Mouse (Mus musculus): ENCODE measurements around the gene Slco2a1. TPM values are rescaled to one million over a fixed set of nuclear protein-coding genes. Genes with fewer than 3 reads are reported as not detected.

Gene Slco2a1
- total and polyA plus RNA-seq, 3 experiments, result 3.6 to 4.8 (median 4.7) TPM

DNA sequence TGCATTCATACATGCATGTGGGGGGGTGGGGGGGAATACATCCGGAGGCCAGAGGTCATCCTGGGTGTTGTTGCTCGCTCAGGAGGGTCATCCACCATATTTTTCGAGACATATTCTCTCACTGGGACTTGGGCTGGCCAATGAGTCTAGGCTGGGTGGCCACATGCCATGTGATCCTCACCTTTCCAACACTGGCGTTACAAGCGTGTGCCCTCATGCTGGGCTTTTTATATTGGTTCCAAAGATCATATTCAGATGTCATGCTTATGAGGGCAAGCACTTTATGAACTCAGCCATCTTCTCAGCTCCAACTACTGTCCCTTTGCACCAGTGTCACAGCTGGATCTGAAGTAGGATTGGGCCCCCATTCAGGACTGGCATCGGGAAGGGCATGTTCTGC lies 75.1 kb downstream of the Slco2a1 start:
- Histone ChIP-seq H3K27me3 (ENCODE audit: control insufficient read depth, insufficient read depth, low read length) (no peaks in the 10 kb centered on the region), H3K4me3 (no peak overlapping the region), H3K27ac (no peak overlapping the region), H3K36me3 (ENCODE audit: control insufficient read depth, insufficient read depth, low read length) (no peaks in the 10 kb centered on the region), H3K9ac (ENCODE audit: low read depth, low read length) (no peak overlapping the region), H3K79me2 (replicated peaks; ENCODE audit: control insufficient read depth, insufficient read depth, low read length) (no peaks in the 10 kb centered on the region), H3K4me1 (ENCODE audit: control insufficient read depth, insufficient read depth, low read length) (no peaks in the 10 kb centered on the region)
- WGBS, result 91% methylated on average over 6 of the region's 6 CpGs
- intact Hi-C loops (cut with DNase I), result no loop called here
- no peak for DNase-seq
- TF ChIP-seq EP300 (IDR thresholded peaks at IDR 0.05; ENCODE audit: insufficient read depth, low read depth, low read length) (no peak), POLR2A (IDR thresholded peaks at IDR 0.05; ENCODE audit: insufficient read depth, low read depth, low read length) (no peak), CTCF (IDR thresholded peaks at IDR 0.05) (no peak)

DNA sequence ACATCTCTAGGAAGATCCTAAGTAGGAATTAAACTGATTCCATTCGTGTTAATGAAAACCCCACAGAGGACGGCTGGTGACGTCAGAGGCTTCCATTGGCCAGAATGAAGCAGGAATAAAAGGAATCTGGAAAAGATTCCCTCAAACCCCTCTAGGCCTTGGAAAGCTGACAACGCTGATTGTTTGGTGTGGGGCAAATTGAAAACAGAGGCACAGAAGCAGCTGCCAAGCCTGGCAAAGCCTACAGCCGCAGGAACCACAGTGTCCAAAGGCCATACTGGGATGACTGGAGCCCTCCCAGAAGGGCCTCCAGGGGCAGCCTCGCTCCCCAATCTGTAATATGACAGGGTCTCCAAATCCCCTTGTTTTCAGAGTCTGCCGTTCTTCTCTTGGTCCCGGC lies 78.3 kb downstream of the Slco2a1 start:
- Histone ChIP-seq H3K4me1 (ENCODE audit: control insufficient read depth, insufficient read depth, low read length) (no peaks in the 10 kb centered on the region), H3K9ac (ENCODE audit: low read depth, low read length) (no peak overlapping the region), H3K36me3 (ENCODE audit: control insufficient read depth, insufficient read depth, low read length) (no peaks in the 10 kb centered on the region), H3K27ac (no peak overlapping the region), H3K27me3 (ENCODE audit: control insufficient read depth, insufficient read depth, low read length) (no peaks in the 10 kb centered on the region), H3K79me2 (replicated peaks; ENCODE audit: control insufficient read depth, insufficient read depth, low read length) (no peaks in the 10 kb centered on the region), H3K4me3 (no peak overlapping the region)
- intact Hi-C loops (cut with DNase I), result no loop called here
- WGBS, result 86% methylated on average over 8 of the region's 8 CpGs
- TF ChIP-seq CTCF (IDR thresholded peaks at IDR 0.05) (no peak), EP300 (IDR thresholded peaks at IDR 0.05; ENCODE audit: insufficient read depth, low read depth, low read length) (no peak), POLR2A (IDR thresholded peaks at IDR 0.05; ENCODE audit: insufficient read depth, low read depth, low read length) (no peak)
- no peak for DNase-seq

DNA sequence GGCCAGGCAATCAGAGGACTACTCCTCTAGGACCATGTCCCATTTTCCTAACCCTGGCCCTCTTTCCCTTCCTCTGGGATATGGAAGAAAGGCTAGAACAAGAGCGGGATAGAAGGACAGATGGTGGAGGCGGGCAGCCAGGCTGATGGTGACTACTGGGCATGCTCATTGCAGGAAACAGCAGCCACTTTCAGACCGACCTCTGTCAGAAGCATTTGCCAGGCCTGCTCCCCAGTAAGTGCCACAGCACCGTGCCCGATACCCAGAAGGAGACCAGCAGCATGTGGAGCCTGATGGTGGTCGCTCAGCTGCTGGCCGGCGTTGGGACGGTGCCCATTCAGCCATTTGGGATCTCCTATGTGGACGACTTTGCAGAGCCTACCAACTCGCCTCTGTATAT lies 79.1 kb downstream of the Slco2a1 start:
- DNase-seq, result no peak
- Histone ChIP-seq H3K27me3 (ENCODE audit: control insufficient read depth, insufficient read depth, low read length) (no peaks in the 10 kb centered on the region), H3K79me2 (replicated peaks; ENCODE audit: control insufficient read depth, insufficient read depth, low read length) (no peaks in the 10 kb centered on the region), H3K9ac (ENCODE audit: low read depth, low read length) (no peak overlapping the region), H3K27ac (no peak overlapping the region), H3K36me3 (ENCODE audit: control insufficient read depth, insufficient read depth, low read length) (no peaks in the 10 kb centered on the region), H3K4me3 (no peak overlapping the region), H3K4me1 (ENCODE audit: control insufficient read depth, insufficient read depth, low read length) (no peaks in the 10 kb centered on the region)
- TF ChIP-seq POLR2A (IDR thresholded peaks at IDR 0.05; ENCODE audit: insufficient read depth, low read depth, low read length), result no peak
- TF ChIP-seq CTCF (IDR thresholded peaks at IDR 0.05), result no peak
- TF ChIP-seq EP300 (IDR thresholded peaks at IDR 0.05; ENCODE audit: insufficient read depth, low read depth, low read length), result no peak
- intact Hi-C loops (cut with DNase I), result no loop called here
- 91% methylated on average over 11 of the region's 11 CpGs for WGBS

DNA sequence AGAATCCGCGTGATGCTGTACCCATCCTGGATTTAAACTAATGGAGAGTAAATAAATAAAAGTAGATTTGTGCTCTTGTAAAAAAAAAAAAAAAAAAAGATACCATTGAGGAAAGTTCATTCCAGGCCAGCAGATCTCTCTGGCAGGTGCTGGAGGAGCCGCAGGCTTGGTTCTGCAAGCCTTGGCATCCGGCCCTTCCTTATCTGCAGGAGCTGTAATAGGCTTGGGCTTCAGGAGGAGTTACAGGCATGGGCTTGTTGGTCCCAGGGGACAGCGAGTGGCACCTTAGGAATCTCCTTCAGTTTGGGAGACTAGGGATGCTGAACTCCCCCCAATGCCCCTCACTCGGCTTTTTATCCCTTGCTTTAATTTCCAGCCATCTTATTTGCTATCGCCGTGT lies 80.3 kb downstream of the Slco2a1 start:
- Histone ChIP-seq H3K4me1 (ENCODE audit: control insufficient read depth, insufficient read depth, low read length) (no peaks in the 10 kb centered on the region), H3K9ac (ENCODE audit: low read depth, low read length) (no peak overlapping the region), H3K27ac (no peak overlapping the region), H3K27me3 (ENCODE audit: control insufficient read depth, insufficient read depth, low read length) (no peaks in the 10 kb centered on the region), H3K4me3 (no peak overlapping the region), H3K79me2 (replicated peaks; ENCODE audit: control insufficient read depth, insufficient read depth, low read length) (no peaks in the 10 kb centered on the region), H3K36me3 (ENCODE audit: control insufficient read depth, insufficient read depth, low read length) (no peaks in the 10 kb centered on the region)
- DNase-seq, result peak in 1 of 2 experiments; percentile 33
- no peak for TF ChIP-seq POLR2A (IDR thresholded peaks at IDR 0.05; ENCODE audit: insufficient read depth, low read depth, low read length)
- TF ChIP-seq CTCF (IDR thresholded peaks at IDR 0.05), result no peak
- no peak for TF ChIP-seq EP300 (IDR thresholded peaks at IDR 0.05; ENCODE audit: insufficient read depth, low read depth, low read length)
- WGBS, result 82% methylated on average over 8 of the region's 8 CpGs
- intact Hi-C loops (cut with DNase I), result no loop called here

DNA sequence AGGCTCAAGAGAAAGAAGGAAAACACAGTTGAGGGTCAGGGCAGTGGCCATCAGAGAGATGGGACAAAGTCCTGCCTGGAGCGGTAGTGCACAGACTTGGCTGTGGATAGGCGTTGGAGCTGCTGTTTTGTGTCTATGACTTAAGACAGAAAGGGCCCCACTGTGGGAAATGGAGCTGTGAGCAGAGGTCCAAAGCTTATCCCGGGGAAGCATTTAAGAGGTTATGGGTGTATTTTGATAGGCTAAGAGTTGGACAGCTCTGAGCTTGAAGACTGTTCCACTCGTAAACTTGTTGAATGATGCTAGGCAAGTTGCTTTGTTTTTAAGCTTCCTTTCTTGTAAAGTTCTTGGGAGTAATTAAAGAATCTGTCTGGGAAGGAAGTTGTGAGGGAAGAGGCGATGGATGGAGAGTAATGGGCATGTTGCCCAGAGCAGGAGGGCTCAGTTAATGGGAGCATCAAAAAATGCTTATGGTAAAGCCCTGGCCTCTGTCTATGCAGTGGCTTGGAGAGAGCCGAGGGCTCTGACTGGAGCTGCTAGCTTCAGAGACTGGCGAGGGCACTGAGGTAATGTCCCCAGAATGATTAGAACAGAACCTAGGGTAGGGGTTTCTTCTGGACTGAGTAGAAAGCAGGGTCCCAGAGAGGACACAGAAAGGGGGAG lies 83.2 kb downstream of the Slco2a1 start:
- H3K36me3 ChIP-seq (ENCODE audit: control insufficient read depth, insufficient read depth, low read length), result no peaks in the 10 kb centered on the region
- H3K4me3 ChIP-seq, result no peak overlapping the region
- H3K4me1 ChIP-seq (ENCODE audit: control insufficient read depth, insufficient read depth, low read length), result no peaks in the 10 kb centered on the region
- no peak for DNase-seq
- no peaks in the 10 kb centered on the region for H3K27me3 ChIP-seq (ENCODE audit: control insufficient read depth, insufficient read depth, low read length)
- 52% methylated on average over 7 of the region's 7 CpGs for whole genome bisulfite sequencing
- H3K9ac ChIP-seq (ENCODE audit: low read depth, low read length), result no peak overlapping the region
- no peak overlapping the region for H3K27ac ChIP-seq
- H3K79me2 ChIP-seq (replicated peaks; ENCODE audit: control insufficient read depth, insufficient read depth, low read length), result no peaks in the 10 kb centered on the region
- TF ChIP-seq CTCF (IDR thresholded peaks at IDR 0.05), result no peak
- TF ChIP-seq EP300 (IDR thresholded peaks at IDR 0.05; ENCODE audit: insufficient read depth, low read depth, low read length), result no peak
- TF ChIP-seq POLR2A (IDR thresholded peaks at IDR 0.05; ENCODE audit: insufficient read depth, low read depth, low read length), result no peak
- intact Hi-C loops (cut with DNase I), result no loop called here

DNA sequence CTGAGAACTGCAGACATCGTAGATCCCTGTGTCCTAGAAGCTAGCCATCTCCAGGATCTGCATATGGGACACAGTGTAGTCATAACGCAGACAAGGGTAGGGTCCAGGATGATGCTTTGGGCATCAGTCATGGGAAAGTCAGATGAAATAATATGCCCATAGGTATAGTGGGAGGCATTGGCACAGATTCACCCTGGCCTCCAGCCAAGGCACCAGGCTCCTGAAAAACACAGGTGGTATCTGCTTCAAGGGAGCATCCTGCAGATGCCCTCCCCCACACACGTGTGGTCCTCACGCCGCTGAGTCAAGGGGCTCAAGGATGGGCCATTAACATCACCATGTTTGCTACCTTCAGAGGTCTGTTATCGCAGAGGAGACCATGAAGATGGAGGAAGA lies 83.7 kb downstream of the Slco2a1 start:
- intact Hi-C loops (cut with DNase I), result no loop called here
- Histone ChIP-seq H3K27me3 (ENCODE audit: control insufficient read depth, insufficient read depth, low read length) (no peaks in the 10 kb centered on the region), H3K27ac (no peak overlapping the region), H3K9ac (ENCODE audit: low read depth, low read length) (no peak overlapping the region), H3K36me3 (ENCODE audit: control insufficient read depth, insufficient read depth, low read length) (no peaks in the 10 kb centered on the region), H3K4me3 (no peak overlapping the region), H3K4me1 (ENCODE audit: control insufficient read depth, insufficient read depth, low read length) (peaks cover 3% of the 10 kb centered on the region), H3K79me2 (replicated peaks; ENCODE audit: control insufficient read depth, insufficient read depth, low read length) (no peaks in the 10 kb centered on the region)
- no peak for TF ChIP-seq EP300 (IDR thresholded peaks at IDR 0.05; ENCODE audit: insufficient read depth, low read depth, low read length)
- no peak for DNase-seq
- 88% methylated on average over 6 of the region's 6 CpGs for WGBS

All from heart, adult 2 months (tissue).